Mouse (Mus musculus) heart, embryonic 14.5 days (tissue): Measurements from ENCODE around the gene Poln. TPM values are rescaled to one million over a fixed set of nuclear protein-coding genes. Genes with fewer than 3 reads are reported as not detected.

ENCODE experiments used
- ATAC-seq: fragments of 200-750 bp; cut with Nextera tagmentation; 2 replicates; pipeline ENCODE4 v1.8.0; 2017; ENCODE audit warnings: low read depth, moderate TSS enrichment; ENCODE audit not compliant: insufficient number of reproducible peaks, insufficient read depth, low FRiP score
- H3K27ac ChIP-seq, 2 experiments: fragments of 200-500 bp in 1 of 2; fragments of 300-500 bp in 1 of 2; sonication (generic) in 1 of 2; replicated peaks in 1 of 2; 2 replicates each; pipeline ENCODE4 v1.5.1; 2012 to 2014; ENCODE audit warnings: low read depth in 2 of 2, low read length in 2 of 2, control low read depth in 1 of 2, mild to moderate bottlenecking in 1 of 2, mixed read lengths in 1 of 2; ENCODE audit not compliant: control insufficient read depth in 1 of 2, insufficient read depth in 1 of 2
- H3K27me3 ChIP-seq: fragments of 300-500 bp; sonication (generic); 2 replicates; pipeline ENCODE4 v1.6.1; 2014; ENCODE audit warnings: mild to moderate bottlenecking, low read length, control low read depth; ENCODE audit not compliant: control insufficient read depth, insufficient read depth
- H3K36me3 ChIP-seq: fragments of 300-500 bp; sonication (generic); 2 replicates; pipeline ENCODE4 v1.6.1; 2014; ENCODE audit warnings: mild to moderate bottlenecking, control low read depth, low read length, mixed read lengths; ENCODE audit not compliant: control insufficient read depth, insufficient read depth
- H3K4me1 ChIP-seq, 2 experiments: fragments of 200-500 bp in 1 of 2; fragments of 300-500 bp in 1 of 2; sonication (generic) in 1 of 2; 2 replicates each; pipeline ENCODE4 v1.6.1; 2012 to 2014; ENCODE audit warnings: low read length in 2 of 2, control low read depth in 1 of 2, mixed read lengths in 1 of 2; ENCODE audit not compliant: control insufficient read depth in 2 of 2, insufficient read depth in 2 of 2
- H3K4me2 ChIP-seq: fragments of 300-500 bp; sonication (generic); 2 replicates; pipeline ENCODE4 v1.6.1; 2014; ENCODE audit warnings: mild to moderate bottlenecking, low read length
- H3K4me3 ChIP-seq, 2 experiments: fragments of 200-500 bp in 1 of 2; fragments of 300-500 bp in 1 of 2; sonication (generic) in 1 of 2; 2 replicates each; pipeline ENCODE4 v1.5.1; 2012 to 2014; ENCODE audit warnings: low read length in 2 of 2, mild to moderate bottlenecking in 2 of 2, control low read depth in 1 of 2, low read depth in 1 of 2, moderate library complexity in 1 of 2; ENCODE audit not compliant: control insufficient read depth in 1 of 2, insufficient read depth in 1 of 2
- H3K9ac ChIP-seq: fragments of 300-500 bp; sonication (generic); 2 replicates; pipeline ENCODE4 v1.6.1; 2014; ENCODE audit warnings: mild to moderate bottlenecking, low read length
- H3K9me3 ChIP-seq: fragments of 300-500 bp; sonication (generic); 2 replicates; pipeline ENCODE4 v1.6.1; 2016; ENCODE audit warnings: low read length, control low read depth; ENCODE audit not compliant: control insufficient read depth
- WGBS: fragments of 180-500 bp; shearing (Covaris S2); extraction: QIAGEN DNeasy Blood & Tissue Kit; methylation state at CpG from one replicate; pipeline ENCODE4 v1.1.7; 2014; 5-methylcytosine and 5-hydroxymethylcytosine counted together
- polyA plus RNA-seq: library from polyadenylated mRNA; unstranded; fragments of >200 nt; fragmentation: Nextera tagmentation; extraction: Ambion mirVana; gene quantifications from 2 replicates; pipeline ENCODE4 v1.2.1, GENCODE M21; 2014

Gene Poln
- polyA plus RNA-seq, 1 experiment from 2014 or later: 0.47 TPM

DNA sequence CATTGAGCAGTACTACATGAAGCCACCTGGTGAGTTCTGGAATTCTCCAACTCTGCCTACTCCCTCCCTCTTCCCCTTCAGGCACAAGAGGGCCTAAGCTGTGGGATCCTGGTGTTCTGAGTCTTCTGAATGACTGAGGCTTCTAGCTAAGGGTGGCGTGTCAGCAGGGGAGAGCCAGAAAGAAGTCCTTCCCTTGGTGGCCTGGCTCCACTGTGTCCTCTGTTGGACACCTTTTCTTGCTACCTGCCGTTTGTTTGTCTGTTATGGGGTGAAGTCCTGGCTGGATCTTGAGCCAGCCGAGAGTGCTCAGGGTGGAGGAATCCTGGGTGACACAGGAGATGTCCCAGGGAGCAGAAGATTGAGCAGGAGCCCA, 170.8 kb downstream of the Poln start:
- WGBS: 91% methylated on average over 3 of the region's 3 CpGs
- no peak overlapping the region for H3K27ac ChIP-seq
- H3K27me3 ChIP-seq: peaks cover 46% of the 10 kb centered on the region
- ATAC-seq: no peak
- H3K9ac ChIP-seq: no peak overlapping the region
- no peak overlapping the region for H3K4me3 ChIP-seq
- peaks cover 8 to 16% of the 10 kb centered on the region in 2 experiments for H3K4me1 ChIP-seq
- no peaks in the 10 kb centered on the region for H3K9me3 ChIP-seq
- no peak overlapping the region for H3K4me2 ChIP-seq
- peaks cover 8% of the 10 kb centered on the region; the same call in 1 of the 2 replicates for H3K36me3 ChIP-seq

DNA sequence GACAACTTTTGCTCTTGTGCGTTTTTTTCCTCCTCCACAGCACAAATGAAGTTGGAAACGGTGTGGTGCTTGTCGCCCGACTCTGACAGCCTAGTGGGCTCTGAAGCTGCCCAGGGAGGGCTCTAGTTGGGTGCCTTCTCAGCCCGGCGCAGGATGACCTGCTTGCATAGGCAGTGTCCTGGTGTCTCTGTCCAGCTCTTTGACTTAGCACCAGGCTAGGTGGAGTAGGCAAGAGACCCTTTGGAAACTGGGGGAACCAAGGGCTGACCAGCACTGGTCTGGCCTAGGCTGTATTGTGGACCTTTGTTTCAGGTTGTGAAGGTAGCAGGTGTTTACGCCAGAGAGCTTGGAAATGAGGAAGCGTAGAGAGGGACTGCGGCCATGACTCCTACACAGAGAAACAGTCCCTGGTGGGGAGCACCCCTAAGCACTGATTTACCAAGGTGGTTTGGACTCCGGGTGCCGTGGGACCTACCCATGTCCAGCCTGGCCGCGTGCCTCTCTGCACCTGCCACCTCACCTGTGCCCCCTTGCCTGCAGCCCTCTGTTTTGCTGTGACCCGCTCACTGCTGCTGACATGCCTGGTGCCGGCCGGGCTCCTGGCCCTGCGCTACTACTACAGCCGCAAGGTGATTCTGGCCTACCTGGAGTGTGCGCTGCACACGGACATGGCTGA, 171.3 kb downstream of the Poln start:
- H3K27me3 ChIP-seq: peaks cover 46% of the 10 kb centered on the region
- no peak for ATAC-seq
- no peak overlapping the region for H3K27ac ChIP-seq
- H3K9ac ChIP-seq: peak overlapping the region; percentile 69
- H3K4me3 ChIP-seq: peak overlapping the region; percentile 71 to 74
- WGBS: 70% methylated on average over 20 of the region's 20 CpGs
- no peaks in the 10 kb centered on the region for H3K9me3 ChIP-seq
- H3K4me1 ChIP-seq: peaks cover 6 to 16% of the 10 kb centered on the region in 2 experiments
- peaks cover 8% of the 10 kb centered on the region; the same call in 1 of the 2 replicates for H3K36me3 ChIP-seq
- H3K4me2 ChIP-seq: peak overlapping the region; percentile 100

DNA sequence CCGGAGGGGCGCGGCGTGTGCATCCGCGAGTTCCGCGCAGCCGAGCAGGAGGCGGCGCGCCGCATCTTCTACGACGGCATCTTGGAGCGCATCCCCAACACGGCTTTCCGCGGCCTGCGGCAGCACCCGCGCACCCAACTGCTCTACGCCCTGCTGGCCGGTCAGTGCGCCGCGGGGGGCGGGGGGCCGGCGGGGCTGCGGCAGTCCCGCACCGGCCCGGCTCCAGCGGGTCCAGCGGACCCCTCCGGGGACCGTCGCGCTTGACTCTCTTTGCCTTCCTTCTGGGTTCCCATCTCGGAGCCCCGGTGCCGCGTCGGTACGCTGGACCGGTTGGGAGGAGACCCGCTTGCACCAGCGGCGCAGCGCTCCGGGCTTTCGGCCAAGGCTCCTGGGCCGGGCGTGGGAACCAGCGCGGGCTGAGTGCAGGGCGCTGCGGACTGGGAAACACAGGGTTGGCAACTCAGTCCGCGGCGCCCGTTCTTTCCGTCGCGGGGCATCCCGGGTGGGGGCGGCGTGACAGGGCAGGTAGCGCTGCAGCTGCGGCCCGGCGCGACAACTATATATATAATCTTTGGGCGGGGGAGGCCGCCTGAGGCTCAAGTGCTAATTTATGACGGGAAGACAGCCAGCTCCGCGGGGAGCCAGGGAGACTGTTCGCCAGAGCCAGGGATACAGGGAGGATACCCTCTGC, 172.1 kb downstream of the Poln start:
- Histone ChIP-seq H3K27ac (peak overlapping the region in 1 of 2 experiments; percentile 24; a peak in 1 of 4 replicates), H3K4me1 (peaks cover 6 to 16% of the 10 kb centered on the region in 2 experiments), H3K4me2 (peak overlapping the region; percentile 100), H3K9me3 (no peaks in the 10 kb centered on the region), H3K36me3 (peaks cover 8% of the 10 kb centered on the region; the same call in 1 of the 2 replicates), H3K9ac (peak overlapping the region; percentile 69), H3K27me3 (peaks cover 46% of the 10 kb centered on the region), H3K4me3 (peak overlapping the region; percentile 71 to 74)
- 2% methylated on average over 64 of the region's 80 CpGs for WGBS
- no peak for ATAC-seq

DNA sequence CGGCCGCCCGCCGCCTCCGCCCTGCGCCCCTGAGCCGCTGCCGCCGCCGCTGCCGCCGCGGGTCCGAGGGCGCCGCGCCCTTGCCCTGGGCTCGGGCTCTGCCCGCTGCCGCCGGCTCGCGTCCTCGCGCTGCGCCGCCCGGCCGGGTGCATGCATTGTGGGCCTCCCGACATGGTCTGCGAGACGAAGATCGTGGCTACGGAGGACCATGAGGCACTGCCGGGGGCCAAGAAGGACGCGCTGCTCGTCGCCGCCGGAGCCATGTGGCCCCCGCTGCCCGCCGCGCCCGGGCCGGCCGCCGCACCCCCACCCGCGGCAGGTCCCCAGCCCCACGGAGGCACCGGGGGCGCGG, 172.6 kb downstream of the Poln start:
- Histone ChIP-seq H3K4me3 (peak overlapping the region; percentile 71 to 74), H3K27ac (peak overlapping the region in 1 of 2 experiments; percentile 24; a peak in 1 of 4 replicates), H3K9me3 (no peaks in the 10 kb centered on the region), H3K9ac (peak overlapping the region; percentile 69), H3K27me3 (peaks cover 46% of the 10 kb centered on the region), H3K4me1 (peaks cover 6 to 16% of the 10 kb centered on the region in 2 experiments), H3K36me3 (peaks cover 6% of the 10 kb centered on the region; the same call in 1 of the 2 replicates), H3K4me2 (peak overlapping the region; percentile 100)
- WGBS: 0% methylated on average over 27 of the region's 55 CpGs
- ATAC-seq: no peak; the same call in 1 of the 2 replicates

DNA sequence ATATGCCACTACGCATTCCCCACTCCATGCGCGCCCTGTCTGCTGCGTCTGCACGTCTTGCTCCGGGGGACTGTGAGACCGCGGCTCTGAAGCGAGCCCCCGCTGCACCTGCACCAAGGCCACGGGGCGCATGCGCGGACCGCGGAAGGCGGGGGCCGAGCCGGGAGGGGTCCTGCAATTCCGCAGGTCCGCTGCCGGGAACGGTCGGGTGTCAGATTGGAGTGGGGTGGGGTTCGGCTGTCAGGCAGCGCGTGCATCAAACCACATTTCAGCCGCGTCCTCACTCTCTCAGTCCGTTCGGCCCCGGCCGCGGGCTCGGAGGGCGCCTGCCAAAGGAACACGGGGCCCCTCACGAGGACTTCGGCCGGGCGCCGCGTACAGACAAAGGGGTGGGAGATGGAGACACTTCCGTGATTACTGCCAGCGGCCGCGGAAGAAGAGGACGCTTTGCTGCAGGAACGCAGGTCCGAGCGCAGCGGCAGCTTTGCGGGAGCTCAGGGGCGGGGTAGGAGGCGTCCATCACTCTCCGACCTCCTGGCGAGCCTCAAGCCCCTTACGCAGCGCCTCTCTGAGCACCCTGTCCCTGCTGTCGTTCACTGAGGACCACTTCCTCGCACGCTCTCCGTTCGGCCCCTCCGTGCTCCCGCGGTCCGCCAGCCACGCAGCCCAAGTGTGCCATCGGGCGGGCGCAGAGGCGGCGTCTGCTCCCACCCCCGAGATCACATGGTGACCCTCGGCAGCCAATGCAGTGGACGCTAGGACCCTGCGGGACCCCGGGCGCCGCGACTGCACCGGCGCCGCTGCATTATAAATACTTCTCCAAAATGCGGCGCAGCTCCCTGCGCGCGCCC, 173.2 kb downstream of the Poln start, which contains the start of gene Nat8l:
TSS of gene Nat8l (plus strand) at position 142 of the 851 bp plus-strand sequence.
- peak within 1 kb of the TSS; percentile 17 to 44; a peak in 3 of 4 replicates for H3K27ac ChIP-seq
- peaks cover 6 to 16% of the 10 kb centered on the region in 2 experiments for H3K4me1 ChIP-seq
- H3K27me3 ChIP-seq: peaks cover 46% of the 10 kb centered on the region
- no peaks in the 10 kb centered on the region for H3K9me3 ChIP-seq
- peak within 1 kb of the TSS; percentile 100 for H3K4me2 ChIP-seq
- H3K36me3 ChIP-seq: 0 out of 2 replicates have a peak, but pooled peaks cover under 1% of the 10 kb centered on the region
- peak within 1 kb of the TSS; percentile 69 for H3K9ac ChIP-seq
- peak within 1 kb of the TSS; percentile 71 to 74 for H3K4me3 ChIP-seq
- WGBS: under 1% methylated on average over 83 of the region's 90 CpGs
- peak; percentile 56 for ATAC-seq

DNA sequence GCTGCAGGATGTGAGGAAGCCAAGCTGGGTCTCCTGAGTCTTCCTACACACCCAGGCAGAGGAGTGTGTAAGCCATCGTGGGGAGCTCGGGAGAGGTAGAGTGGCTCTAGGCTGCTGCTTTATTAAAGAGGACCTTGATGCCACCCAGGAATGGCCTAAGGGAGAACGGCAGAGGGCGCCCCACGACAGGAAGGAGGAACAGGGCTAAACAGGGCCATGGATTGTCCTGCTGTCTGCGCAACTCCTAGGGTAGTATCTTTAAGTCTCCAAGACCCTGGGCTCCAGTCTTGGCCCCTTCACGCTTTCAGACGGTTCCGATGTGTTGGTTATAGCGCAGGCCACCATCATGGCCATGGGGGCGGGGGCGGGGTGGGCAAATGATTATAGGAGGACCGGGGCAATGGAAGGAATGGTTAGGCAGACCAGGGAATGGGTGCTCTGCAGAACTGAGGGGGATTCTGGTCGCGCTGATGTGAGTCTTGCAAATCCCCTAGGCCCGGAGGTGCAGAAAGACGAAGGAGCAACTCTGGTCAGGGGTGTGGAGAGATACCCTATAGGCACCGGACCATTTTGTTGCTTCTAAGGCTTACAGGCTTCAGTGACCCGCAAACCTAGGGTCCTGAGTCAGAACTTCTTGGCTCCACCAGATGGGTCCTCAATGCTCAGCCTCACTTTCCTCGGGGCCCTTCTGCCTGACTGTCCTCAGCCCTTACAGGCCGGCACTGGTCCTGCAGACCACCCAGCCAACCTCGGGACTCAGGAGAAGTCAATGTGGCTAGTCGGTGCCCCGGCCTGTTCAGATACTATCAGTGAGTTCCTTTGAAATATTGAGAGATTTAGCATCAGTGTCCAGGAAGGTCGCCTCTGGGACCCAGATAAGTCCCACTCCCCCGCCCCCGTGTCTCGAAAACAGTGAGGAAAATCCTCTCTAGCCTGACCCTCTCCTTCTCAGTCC, 174.3 kb downstream of the Poln start:
- Histone ChIP-seq H3K4me1 (peaks cover 6 to 16% of the 10 kb centered on the region in 2 experiments), H3K9ac (peak overlapping the region; percentile 69), H3K36me3 (no peaks in the 10 kb centered on the region), H3K4me3 (peak overlapping the region; percentile 71 to 74), H3K27ac (no peak overlapping the region), H3K4me2 (peak overlapping the region; percentile 100), H3K9me3 (no peaks in the 10 kb centered on the region), H3K27me3 (peaks cover 46% of the 10 kb centered on the region)
- ATAC-seq: no peak
- 34% methylated on average over 28 of the region's 28 CpGs for WGBS
